Mouse (Mus musculus): Measurements from ENCODE around the gene Trpm4. TPM values are rescaled to one million over a fixed set of nuclear protein-coding genes. Genes with fewer than 3 reads are reported as not detected.
"Not testable (repeated sequence)": the region's sequence is repeated elsewhere in the genome, so short reads cannot be mapped to it uniquely, and the experiment has no call there.

Gene Trpm4
- polyA plus RNA-seq, 1 experiment, result 14.1 TPM

DNA sequence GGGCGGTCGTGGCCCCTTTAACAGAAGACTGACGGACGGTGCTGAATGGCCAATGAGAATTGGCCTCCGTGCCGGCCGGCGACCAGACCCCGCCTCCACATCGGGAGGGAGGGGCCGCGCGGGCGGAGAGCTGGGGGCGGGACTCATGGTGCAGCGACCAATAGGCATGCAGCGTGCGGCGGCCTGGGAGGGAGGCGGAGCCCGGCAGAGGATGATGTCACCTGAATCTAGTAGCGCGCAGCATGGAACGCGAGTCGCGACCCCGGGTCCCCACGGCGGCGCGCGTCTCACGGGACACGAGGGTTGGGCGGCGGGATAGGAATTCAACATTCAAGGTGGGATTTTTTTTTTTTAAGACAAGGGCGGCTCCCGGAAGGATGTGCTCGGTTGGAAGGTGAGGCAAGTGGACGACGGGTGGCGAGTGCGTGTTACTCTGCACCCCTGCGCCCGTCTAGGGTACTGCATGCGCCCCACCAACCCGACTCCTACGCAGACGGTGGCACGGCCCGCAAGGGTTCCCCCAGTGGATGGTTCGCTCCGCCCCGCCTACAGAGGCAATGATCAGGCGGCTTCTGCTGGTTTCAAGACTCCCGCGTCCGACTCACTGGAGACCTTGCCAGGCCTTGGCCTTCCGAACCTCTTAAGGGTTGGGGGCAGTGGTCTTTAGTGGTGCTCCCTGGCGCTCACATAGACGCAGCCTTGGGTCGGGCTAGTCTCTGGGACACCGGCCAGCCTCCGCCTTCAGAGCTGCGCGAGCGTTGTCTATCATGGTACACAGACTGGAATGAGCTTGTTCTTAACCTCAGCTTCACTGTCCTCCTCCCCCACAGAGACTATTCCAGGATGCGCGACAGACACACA, 33.7 kb upstream of the Trpm4 start:
- peak overlapping the region; percentile 56 for H3K4me3 ChIP-seq (ENCODE audit: insufficient read depth, low read length)
- no peak overlapping the region for H3K27ac ChIP-seq (ENCODE audit: insufficient read depth, low read depth, low read length)
- 0 out of 2 replicates have a peak, but pooled peaks cover 3% of the 10 kb centered on the region for H3K4me1 ChIP-seq (ENCODE audit: control insufficient read depth, insufficient read depth, low read length)
- TF ChIP-seq POLR2A (IDR thresholded peaks at IDR 0.05; ENCODE audit: borderline replicate concordance, low read depth, low read length) (no peak), CTCF (IDR thresholded peaks at IDR 0.05; ENCODE audit: low read depth, low read length) (no peak)

DNA sequence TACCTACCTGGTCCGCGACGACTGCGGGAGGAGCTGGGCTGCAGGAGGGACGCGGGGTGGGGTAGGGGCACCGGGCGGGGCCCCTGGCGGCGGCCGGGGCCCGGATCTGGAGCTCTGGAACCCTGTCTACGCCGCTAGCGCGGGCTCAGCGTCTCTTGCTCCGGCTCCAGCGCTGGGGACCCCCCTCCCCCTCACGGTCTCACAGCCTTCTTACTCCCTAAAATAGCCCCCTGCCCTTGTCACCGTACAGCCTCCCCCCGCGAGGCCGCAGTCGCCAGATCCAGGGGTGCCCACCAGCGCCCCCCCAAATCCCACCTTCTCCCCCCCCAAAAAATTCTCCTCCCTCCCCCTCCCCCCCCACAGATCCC, 33.1 kb upstream of the Trpm4 start, which contains the start of gene Ppfia3:
TSS of gene Ppfia3 (minus strand) at position 368 of the 368 bp plus-strand sequence.
- H3K27ac ChIP-seq (ENCODE audit: insufficient read depth, low read depth, low read length), result no peak within 1 kb of the TSS
- peaks cover 3% of the 10 kb centered on the region; the same call in 1 of the 2 replicates for H3K4me1 ChIP-seq (ENCODE audit: control insufficient read depth, insufficient read depth, low read length)
- TF ChIP-seq CTCF (IDR thresholded peaks at IDR 0.05; ENCODE audit: low read depth, low read length), result no peak
- no peak for TF ChIP-seq POLR2A (IDR thresholded peaks at IDR 0.05; ENCODE audit: borderline replicate concordance, low read depth, low read length)
- H3K4me3 ChIP-seq (ENCODE audit: insufficient read depth, low read length), result peak within 1 kb of the TSS; percentile 56

DNA sequence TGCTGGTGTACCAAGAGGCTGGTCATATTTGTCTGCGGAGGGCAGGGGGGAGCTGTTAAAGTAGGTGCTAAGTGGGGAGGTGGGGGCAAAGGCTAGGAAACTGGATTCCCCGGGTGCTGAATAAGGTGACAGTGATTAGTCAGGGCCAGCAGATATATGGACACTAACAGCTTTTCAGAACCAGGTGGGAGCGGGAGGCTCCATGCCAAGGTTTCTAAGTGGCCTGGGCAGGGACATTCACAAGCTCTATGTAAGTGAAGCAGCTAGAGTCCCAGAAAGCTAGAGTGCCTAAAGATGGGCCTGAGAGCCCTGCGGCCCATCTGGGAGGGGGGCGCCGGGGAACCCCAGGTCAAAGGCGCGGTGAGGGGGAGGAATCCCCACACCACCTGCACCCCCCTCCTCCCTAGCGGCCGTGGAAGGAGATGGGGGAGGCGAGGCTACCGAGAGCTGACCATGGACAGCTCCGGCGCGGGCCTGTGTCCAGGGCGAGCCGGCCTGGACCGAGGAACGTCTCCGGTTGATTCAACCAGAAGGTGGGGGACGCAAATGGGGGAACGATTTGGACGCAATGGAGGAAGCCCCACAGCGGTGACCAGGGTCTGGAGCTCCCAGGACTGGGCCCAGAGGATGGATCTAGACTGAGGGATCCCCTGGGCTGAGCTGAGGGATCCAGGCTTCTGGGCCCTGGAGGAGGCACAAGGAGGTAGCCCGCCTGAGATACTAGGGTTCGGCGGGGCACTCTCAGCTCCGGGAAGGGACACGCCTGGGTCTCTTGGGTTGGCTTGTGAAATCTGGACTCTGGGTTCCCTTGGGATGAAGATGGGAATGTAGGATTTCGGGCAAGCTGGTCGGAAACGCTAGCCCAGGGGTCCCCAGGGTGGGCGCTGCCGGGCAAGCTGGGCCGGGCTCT, 32.4 kb upstream of the Trpm4 start:
- Histone ChIP-seq H3K27ac (ENCODE audit: insufficient read depth, low read depth, low read length) (no peak overlapping the region), H3K4me3 (ENCODE audit: insufficient read depth, low read length) (no peak overlapping the region; the same call in 1 of the 2 replicates), H3K4me1 (ENCODE audit: control insufficient read depth, insufficient read depth, low read length) (peaks cover 7% of the 10 kb centered on the region; the same call in 1 of the 2 replicates)
- TF ChIP-seq CTCF (IDR thresholded peaks at IDR 0.05; ENCODE audit: low read depth, low read length) (no peak), POLR2A (IDR thresholded peaks at IDR 0.05; ENCODE audit: borderline replicate concordance, low read depth, low read length) (no peak)

DNA sequence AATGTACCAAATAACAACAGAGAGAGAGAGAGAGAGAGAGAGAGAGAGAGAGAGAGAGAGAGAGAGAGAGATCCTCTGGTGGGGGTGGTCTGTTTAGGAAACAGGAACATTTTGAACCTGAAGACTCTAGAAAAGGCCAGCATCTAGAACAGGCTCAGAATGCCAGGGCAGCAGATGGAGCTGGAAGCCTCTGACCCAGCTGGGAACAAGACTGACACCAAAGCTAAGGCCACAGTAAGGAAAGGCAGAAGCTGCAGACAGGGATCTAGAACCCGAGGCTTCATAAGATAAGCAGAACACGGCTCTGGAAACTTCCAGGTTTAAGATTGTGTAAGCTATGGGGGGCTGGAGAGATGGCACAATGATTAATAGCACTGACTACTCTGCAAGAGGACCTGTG, 30.4 kb upstream of the Trpm4 start:
- H3K27ac ChIP-seq (ENCODE audit: insufficient read depth, low read depth, low read length), result no peak overlapping the region
- H3K4me1 ChIP-seq (ENCODE audit: control insufficient read depth, insufficient read depth, low read length), result peaks cover 4% of the 10 kb centered on the region; the same call in 1 of the 2 replicates
- TF ChIP-seq POLR2A (IDR thresholded peaks at IDR 0.05; ENCODE audit: borderline replicate concordance, low read depth, low read length), result no peak
- TF ChIP-seq CTCF (IDR thresholded peaks at IDR 0.05; ENCODE audit: low read depth, low read length), result no peak
- no peak overlapping the region for H3K4me3 ChIP-seq (ENCODE audit: insufficient read depth, low read length)

DNA sequence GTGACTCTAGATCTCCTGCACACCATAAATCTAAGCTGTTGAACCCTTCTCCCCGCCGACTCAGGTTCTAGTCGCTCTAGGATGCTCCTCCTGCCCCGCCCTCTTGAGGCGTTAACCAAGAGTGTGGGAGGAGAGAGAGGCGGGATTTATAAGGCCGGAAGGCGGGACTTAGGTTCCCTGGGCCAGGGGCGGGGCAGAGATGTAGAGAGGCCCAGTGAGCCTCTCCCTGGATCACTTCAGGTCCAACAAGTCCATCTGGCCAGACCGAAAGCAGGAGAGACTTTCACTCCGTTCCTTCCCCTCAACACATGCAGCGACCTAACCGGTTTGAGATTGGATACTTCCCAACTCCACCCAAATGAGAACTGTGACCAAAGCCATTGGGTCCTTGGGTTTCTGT, 29.2 kb upstream of the Trpm4 start:
- TF ChIP-seq CTCF (IDR thresholded peaks at IDR 0.05; ENCODE audit: low read depth, low read length), result no peak
- no peak for TF ChIP-seq POLR2A (IDR thresholded peaks at IDR 0.05; ENCODE audit: borderline replicate concordance, low read depth, low read length)
- peaks cover 4% of the 10 kb centered on the region; the same call in 1 of the 2 replicates for H3K4me1 ChIP-seq (ENCODE audit: control insufficient read depth, insufficient read depth, low read length)
- H3K4me3 ChIP-seq (ENCODE audit: insufficient read depth, low read length), result no peak overlapping the region
- no peak overlapping the region for H3K27ac ChIP-seq (ENCODE audit: insufficient read depth, low read depth, low read length)

DNA sequence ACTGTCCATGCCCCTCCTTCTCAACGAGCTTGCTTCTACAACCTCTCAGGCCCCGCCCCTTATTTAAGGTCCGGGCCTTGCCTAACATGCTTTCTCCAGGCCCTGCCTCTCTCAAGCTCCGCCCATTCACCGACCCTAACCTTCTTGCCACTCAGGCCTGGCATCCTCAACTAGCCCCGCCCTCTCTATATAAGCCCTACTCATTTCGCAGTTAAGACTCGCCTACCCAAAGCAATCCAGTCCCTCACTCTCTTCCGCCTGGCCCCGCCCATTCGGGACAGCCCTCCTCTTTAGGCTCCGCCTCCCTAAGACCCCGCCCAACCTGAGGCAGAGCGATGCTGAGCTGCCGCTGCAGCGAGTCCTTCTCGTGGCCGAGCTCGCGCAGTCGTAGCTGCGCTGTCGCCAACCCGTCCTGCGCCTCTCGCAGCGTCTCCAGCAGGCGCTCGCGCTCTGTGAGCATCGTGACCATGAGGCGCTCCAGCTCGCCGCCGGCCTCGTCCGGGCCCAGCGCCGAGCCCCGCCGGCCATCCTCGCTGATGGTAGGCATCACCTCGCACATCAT, 27.7 kb upstream of the Trpm4 start:
- Histone ChIP-seq H3K4me1 (ENCODE audit: control insufficient read depth, insufficient read depth, low read length) (peaks cover 4% of the 10 kb centered on the region; the same call in 1 of the 2 replicates), H3K27ac (ENCODE audit: insufficient read depth, low read depth, low read length) (no peak overlapping the region), H3K4me3 (ENCODE audit: insufficient read depth, low read length) (peak overlapping the region; percentile 42)
- TF ChIP-seq CTCF (IDR thresholded peaks at IDR 0.05; ENCODE audit: low read depth, low read length), result no peak
- no peak for TF ChIP-seq POLR2A (IDR thresholded peaks at IDR 0.05; ENCODE audit: borderline replicate concordance, low read depth, low read length)

DNA sequence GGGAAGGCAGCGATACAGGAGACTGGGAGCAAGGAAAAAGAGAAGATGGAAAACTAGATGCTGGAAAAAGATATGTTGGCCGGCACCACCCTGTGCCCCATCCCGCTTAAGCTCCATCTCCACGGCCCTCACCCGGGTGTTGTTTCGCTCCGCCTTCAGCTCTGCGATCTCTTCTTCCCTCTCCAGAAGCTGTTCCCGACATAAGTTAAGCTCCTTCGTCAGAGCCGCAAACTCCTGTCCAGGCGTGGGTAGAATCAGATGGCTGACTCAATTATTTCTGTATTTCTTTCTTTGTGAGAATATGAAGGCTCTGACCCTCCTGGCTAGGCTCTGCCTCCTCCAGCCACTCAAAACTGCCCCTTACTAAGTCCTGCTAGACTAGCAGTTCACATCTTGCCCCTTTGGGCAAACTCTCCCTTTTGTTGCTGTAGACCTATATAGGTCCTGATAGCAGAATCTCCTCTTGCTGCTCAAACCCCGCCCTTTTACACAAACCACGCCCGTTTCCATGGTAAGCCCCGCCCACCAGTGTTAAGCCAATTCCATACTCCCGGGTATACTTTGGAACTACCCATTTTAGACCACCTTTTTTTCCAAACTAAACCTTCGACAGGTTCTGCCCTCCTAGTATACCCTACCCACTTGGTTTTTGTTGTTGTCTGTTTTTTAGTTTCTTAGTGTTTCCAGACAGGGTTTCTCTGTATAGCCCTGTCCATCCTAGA, 27.0 kb upstream of the Trpm4 start:
- H3K4me1 ChIP-seq (ENCODE audit: control insufficient read depth, insufficient read depth, low read length), result peaks cover 4% of the 10 kb centered on the region; the same call in 1 of the 2 replicates

DNA sequence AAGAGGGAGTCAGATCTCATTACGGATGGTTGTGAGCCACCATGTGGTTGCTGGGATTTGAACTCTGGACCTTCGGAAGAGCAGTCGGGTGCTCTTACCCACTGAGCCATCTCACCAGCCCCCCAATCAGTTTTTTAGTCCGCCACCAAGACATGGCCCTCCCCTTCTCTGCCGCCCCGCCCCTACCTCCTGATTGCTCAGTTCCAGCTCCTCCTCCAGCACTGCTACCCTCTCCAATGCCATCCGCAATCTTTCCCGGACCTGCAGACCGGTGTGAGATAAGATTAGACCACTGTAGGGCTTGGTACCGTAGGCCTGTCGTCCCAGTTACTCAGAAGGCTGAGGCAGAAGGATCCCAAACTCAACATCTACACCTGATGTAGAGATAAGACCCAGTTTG, 25.5 kb upstream of the Trpm4 start:
- H3K4me3 ChIP-seq (ENCODE audit: insufficient read depth, low read length); H3K4me1 ChIP-seq (ENCODE audit: control insufficient read depth, insufficient read depth, low read length); H3K27ac ChIP-seq (ENCODE audit: insufficient read depth, low read depth, low read length): not testable (repeated sequence)

More for the DNA sequence above, 27.0 kb upstream of the Trpm4 start:
- Histone ChIP-seq H3K4me3 (ENCODE audit: insufficient read depth, low read length) (no peak overlapping the region), H3K27ac (ENCODE audit: insufficient read depth, low read depth, low read length) (no peak overlapping the region)
- TF ChIP-seq POLR2A (IDR thresholded peaks at IDR 0.05; ENCODE audit: borderline replicate concordance, low read depth, low read length) (no peak), CTCF (IDR thresholded peaks at IDR 0.05; ENCODE audit: low read depth, low read length) (no peak)

DNA sequence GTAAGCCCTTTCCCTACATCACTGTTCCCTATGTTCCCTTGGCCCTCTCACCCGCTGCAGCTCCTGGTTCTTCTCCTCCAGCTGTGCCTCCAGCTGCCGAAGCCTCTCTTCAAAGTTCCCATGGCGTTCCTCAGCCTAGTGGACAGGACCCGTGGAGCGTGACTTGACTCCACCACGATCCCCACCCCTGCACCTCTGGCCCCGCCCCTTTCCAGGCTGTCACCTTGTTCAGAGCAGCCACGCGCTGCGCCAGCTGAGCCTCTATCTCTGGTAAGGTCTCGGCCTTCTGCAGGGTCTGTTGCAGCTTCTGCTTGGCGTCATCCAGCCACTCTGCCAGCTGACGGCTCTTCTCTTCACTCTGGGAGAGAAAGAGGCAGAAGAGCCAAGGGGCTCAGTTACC, 22.5 kb upstream of the Trpm4 start:
- TF ChIP-seq CTCF (IDR thresholded peaks at IDR 0.05; ENCODE audit: low read depth, low read length) (no peak), POLR2A (IDR thresholded peaks at IDR 0.05; ENCODE audit: borderline replicate concordance, low read depth, low read length) (no peak)
- no peak overlapping the region for H3K27ac ChIP-seq (ENCODE audit: insufficient read depth, low read depth, low read length)
- no peak overlapping the region for H3K4me3 ChIP-seq (ENCODE audit: insufficient read depth, low read length)
- H3K4me1 ChIP-seq (ENCODE audit: control insufficient read depth, insufficient read depth, low read length), result peaks cover 3% of the 10 kb centered on the region; the same call in 1 of the 2 replicates

Data from bone marrow macrophage, adult 2 months (primary cell).